Mouse (Mus musculus): ENCODE data around the gene Gm1123. TPM values are rescaled to one million over a fixed set of nuclear protein-coding genes. Genes with fewer than 3 reads are reported as not detected.

Gm1123 gene
- total and polyA plus RNA-seq, 3 experiments, result not detected

GRCm38 (mm10) chr9:98965084-98965483 is 70.4 kb downstream of the Gm1123 start:
- no peak overlapping the region for H3K4me3 ChIP-seq
- TF ChIP-seq EP300 (IDR thresholded peaks at IDR 0.05; ENCODE audit: insufficient read depth, low read depth, low read length), result no peak
- TF ChIP-seq CTCF (IDR thresholded peaks at IDR 0.05), result peak; percentile 54
- TF ChIP-seq POLR2A (IDR thresholded peaks at IDR 0.05; ENCODE audit: insufficient read depth, low read depth, low read length), result no peak
- DNase-seq, result no peak
- peaks cover 22% of the 10 kb centered on the region for H3K27me3 ChIP-seq (ENCODE audit: control insufficient read depth, insufficient read depth, low read length)
- no peak overlapping the region for H3K9ac ChIP-seq (ENCODE audit: low read depth, low read length)
- no peaks in the 10 kb centered on the region for H3K79me2 ChIP-seq (replicated peaks; ENCODE audit: control insufficient read depth, insufficient read depth, low read length)
- 2% methylated on average over 18 of the region's 18 CpGs for WGBS
- H3K27ac ChIP-seq, result no peak overlapping the region
- H3K4me1 ChIP-seq (ENCODE audit: control insufficient read depth, insufficient read depth, low read length), result no peaks in the 10 kb centered on the region
- no peaks in the 10 kb centered on the region for H3K36me3 ChIP-seq (ENCODE audit: control insufficient read depth, insufficient read depth, low read length)
- intact Hi-C loops (cut with DNase I), result no loop called here

- Histone ChIP-seq H3K27ac (no peak overlapping the region), H3K4me3 (no peak overlapping the region), H3K9ac (ENCODE audit: low read depth, low read length) (no peak overlapping the region), H3K79me2 (replicated peaks; ENCODE audit: control insufficient read depth, insufficient read depth, low read length) (no peaks in the 10 kb centered on the region), H3K4me1 (ENCODE audit: control insufficient read depth, insufficient read depth, low read length) (no peaks in the 10 kb centered on the region), H3K27me3 (ENCODE audit: control insufficient read depth, insufficient read depth, low read length) (peaks cover 31% of the 10 kb centered on the region), H3K36me3 (ENCODE audit: control insufficient read depth, insufficient read depth, low read length) (no peaks in the 10 kb centered on the region)
- DNase-seq, result no peak
- 9% methylated on average over 18 of the region's 18 CpGs for WGBS
- intact Hi-C loops (cut with DNase I), result no loop called here
- no peak for TF ChIP-seq POLR2A (IDR thresholded peaks at IDR 0.05; ENCODE audit: insufficient read depth, low read depth, low read length)
Measured at GRCm38 (mm10) chr9:98963661-98964060, 71.9 kb downstream of the Gm1123 start.

GRCm38 (mm10) chr9:98962478-98963142 is 72.9 kb downstream of the Gm1123 start:
- Histone ChIP-seq H3K27me3 (ENCODE audit: control insufficient read depth, insufficient read depth, low read length) (peaks cover 35% of the 10 kb centered on the region), H3K27ac (no peak overlapping the region), H3K36me3 (ENCODE audit: control insufficient read depth, insufficient read depth, low read length) (no peaks in the 10 kb centered on the region), H3K4me3 (no peak overlapping the region), H3K79me2 (replicated peaks; ENCODE audit: control insufficient read depth, insufficient read depth, low read length) (no peaks in the 10 kb centered on the region), H3K4me1 (ENCODE audit: control insufficient read depth, insufficient read depth, low read length) (no peaks in the 10 kb centered on the region), H3K9ac (ENCODE audit: low read depth, low read length) (no peak overlapping the region)
- TF ChIP-seq POLR2A (IDR thresholded peaks at IDR 0.05; ENCODE audit: insufficient read depth, low read depth, low read length) (no peak), CTCF (IDR thresholded peaks at IDR 0.05) (no peak), EP300 (IDR thresholded peaks at IDR 0.05; ENCODE audit: insufficient read depth, low read depth, low read length) (no peak)
- intact Hi-C loops (cut with DNase I), result no loop called here
- no peak for DNase-seq
- 2% methylated on average over 20 of the region's 20 CpGs for WGBS

- DNase-seq, result no peak
- Histone ChIP-seq H3K4me3 (no peak overlapping the region), H3K27ac (no peak overlapping the region), H3K9ac (ENCODE audit: low read depth, low read length) (no peak overlapping the region), H3K27me3 (ENCODE audit: control insufficient read depth, insufficient read depth, low read length) (peaks cover 38% of the 10 kb centered on the region), H3K79me2 (replicated peaks; ENCODE audit: control insufficient read depth, insufficient read depth, low read length) (no peaks in the 10 kb centered on the region), H3K36me3 (ENCODE audit: control insufficient read depth, insufficient read depth, low read length) (no peaks in the 10 kb centered on the region), H3K4me1 (ENCODE audit: control insufficient read depth, insufficient read depth, low read length) (no peaks in the 10 kb centered on the region; the same call in 1 of the 2 replicates)
- 17% methylated on average over 22 of the region's 22 CpGs for WGBS
- intact Hi-C loops (cut with DNase I), result no loop called here
- TF ChIP-seq EP300 (IDR thresholded peaks at IDR 0.05; ENCODE audit: insufficient read depth, low read depth, low read length) (no peak), POLR2A (IDR thresholded peaks at IDR 0.05; ENCODE audit: insufficient read depth, low read depth, low read length) (no peak), CTCF (IDR thresholded peaks at IDR 0.05) (no peak)
Measured at GRCm38 (mm10) chr9:98961591-98962477, 73.7 kb downstream of the Gm1123 start.

- intact Hi-C loops (cut with DNase I), result no loop called here
- H3K4me1 ChIP-seq (ENCODE audit: control insufficient read depth, insufficient read depth, low read length), result peaks cover 2% of the 10 kb centered on the region; the same call in 1 of the 2 replicates
- H3K4me3 ChIP-seq, result no peak overlapping the region
- H3K79me2 ChIP-seq (replicated peaks; ENCODE audit: control insufficient read depth, insufficient read depth, low read length), result no peaks in the 10 kb centered on the region
- DNase-seq, result no peak
- no peaks in the 10 kb centered on the region for H3K36me3 ChIP-seq (ENCODE audit: control insufficient read depth, insufficient read depth, low read length)
- H3K27me3 ChIP-seq (ENCODE audit: control insufficient read depth, insufficient read depth, low read length), result peaks cover 49% of the 10 kb centered on the region
- H3K9ac ChIP-seq (ENCODE audit: low read depth, low read length), result no peak overlapping the region
- 26% methylated on average over 5 of the region's 5 CpGs for WGBS
- no peak overlapping the region for H3K27ac ChIP-seq
- no peak for TF ChIP-seq EP300 (IDR thresholded peaks at IDR 0.05; ENCODE audit: insufficient read depth, low read depth, low read length)
- peak; percentile 28 for TF ChIP-seq CTCF (IDR thresholded peaks at IDR 0.05)
- TF ChIP-seq POLR2A (IDR thresholded peaks at IDR 0.05; ENCODE audit: insufficient read depth, low read depth, low read length), result no peak
Measured at GRCm38 (mm10) chr9:98960348-98960747, 75.2 kb downstream of the Gm1123 start.

- no peak overlapping the region for H3K4me3 ChIP-seq
- intact Hi-C loops (cut with DNase I), result no loop called here
- TF ChIP-seq CTCF (IDR thresholded peaks at IDR 0.05), result no peak
- TF ChIP-seq EP300 (IDR thresholded peaks at IDR 0.05; ENCODE audit: insufficient read depth, low read depth, low read length), result no peak
- no peak for TF ChIP-seq POLR2A (IDR thresholded peaks at IDR 0.05; ENCODE audit: insufficient read depth, low read depth, low read length)
- H3K36me3 ChIP-seq (ENCODE audit: control insufficient read depth, insufficient read depth, low read length), result no peaks in the 10 kb centered on the region
- no peak overlapping the region for H3K9ac ChIP-seq (ENCODE audit: low read depth, low read length)
- H3K27me3 ChIP-seq (ENCODE audit: control insufficient read depth, insufficient read depth, low read length), result peaks cover 49% of the 10 kb centered on the region
- DNase-seq, result no peak
- peaks cover 2% of the 10 kb centered on the region; the same call in 1 of the 2 replicates for H3K4me1 ChIP-seq (ENCODE audit: control insufficient read depth, insufficient read depth, low read length)
- WGBS, result 35% methylated on average over 3 of the region's 3 CpGs
- no peaks in the 10 kb centered on the region for H3K79me2 ChIP-seq (replicated peaks; ENCODE audit: control insufficient read depth, insufficient read depth, low read length)
- H3K27ac ChIP-seq, result no peak overlapping the region
Measured at GRCm38 (mm10) chr9:98959851-98960250, 75.7 kb downstream of the Gm1123 start.

Measured in heart, adult 2 months (tissue).